Mouse (Mus musculus) kidney, adult 18-20 months (tissue): ENCODE measurements around the gene Dusp7.

Experiments
- DNase-seq: peaks from one replicate; pipeline ENCODE4 v3.0.0; 2021

Gene Dusp7

GRCm38 (mm10) chr9:106355217-106355974, 13.0 kb upstream of the Dusp7 start:
- DNase-seq = no peak

GRCm38 (mm10) chr9:106355975-106356286, 12.5 kb upstream of the Dusp7 start:
- no peak for DNase-seq

DNA sequence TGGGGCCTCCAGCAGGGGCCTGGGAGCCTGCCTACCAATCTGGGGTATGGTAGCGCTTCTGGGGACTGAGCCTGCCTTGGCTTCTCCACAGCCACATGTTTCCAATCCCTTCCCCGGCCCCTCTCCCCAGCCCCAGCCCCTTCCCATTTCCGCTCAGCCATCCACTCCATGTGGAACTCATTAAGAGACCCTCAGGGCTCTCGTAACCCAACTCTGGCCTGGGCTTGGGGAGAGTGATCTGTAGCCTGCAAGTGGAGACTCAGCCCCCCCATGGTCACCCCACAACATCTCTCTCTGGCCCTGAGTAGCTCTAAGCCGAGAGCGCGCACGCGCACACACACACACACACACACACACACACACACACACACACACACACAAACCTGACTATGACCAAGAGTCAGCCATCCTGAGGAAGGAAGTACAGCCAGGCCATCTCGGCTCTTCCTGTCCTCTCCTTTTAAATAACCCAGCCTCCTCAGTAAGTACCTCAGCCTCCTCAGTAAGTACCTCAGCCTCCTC, 12.0 kb upstream of the Dusp7 start:
- DNase-seq = no peak

- DNase-seq = no peak
Measured at GRCm38 (mm10) chr9:106357167-106357566, 11.3 kb upstream of the Dusp7 start.

DNA sequence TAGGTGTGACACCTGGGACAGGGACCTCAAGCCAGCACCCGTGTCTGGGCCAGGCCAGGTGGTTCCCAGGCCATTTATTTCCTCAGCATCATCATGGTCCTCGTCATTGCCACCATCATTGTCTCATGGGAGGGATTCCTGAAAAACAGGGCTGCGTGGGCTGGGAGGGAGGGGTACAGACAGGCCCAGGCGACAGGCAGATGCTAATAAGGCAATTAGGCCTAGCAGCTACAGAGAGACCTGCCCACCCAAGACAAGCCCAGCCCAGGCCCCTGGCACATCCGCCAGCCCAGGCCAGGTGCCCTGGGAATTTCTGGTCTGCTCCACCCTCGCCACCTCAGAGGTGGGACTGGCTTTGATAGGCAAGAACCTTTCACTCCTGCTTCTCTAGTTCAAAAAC, 9.1 kb upstream of the Dusp7 start:
- DNase-seq = no peak

GRCm38 (mm10) chr9:106361140-106361539, 7.3 kb upstream of the Dusp7 start:
- no peak for DNase-seq

GRCm38 (mm10) chr9:106365333-106365732, 3.1 kb upstream of the Dusp7 start:
- DNase-seq = no peak

DNA sequence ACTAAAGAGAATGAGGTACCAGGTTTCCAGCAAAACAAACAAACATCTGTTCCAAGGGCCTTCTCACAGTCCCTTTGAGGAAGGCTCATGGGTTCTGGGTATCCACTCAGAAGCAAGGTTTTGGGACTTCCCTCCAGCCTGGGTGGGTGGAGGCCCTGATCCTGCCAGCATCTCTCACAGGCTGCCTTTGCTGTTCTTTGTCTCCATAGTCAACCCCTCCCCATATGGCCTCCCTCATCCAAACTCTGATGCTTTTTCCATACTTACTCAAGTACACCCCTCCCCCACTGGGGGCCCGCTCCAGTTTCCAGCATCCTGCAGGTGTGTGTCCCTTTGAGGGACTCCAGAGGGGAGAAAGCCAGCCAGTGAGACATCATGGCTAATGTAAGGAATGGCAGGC, 2.2 kb upstream of the Dusp7 start:
- DNase-seq = no peak

- DNase-seq = no peak
Measured at GRCm38 (mm10) chr9:106367001-106367400, 1.4 kb upstream of the Dusp7 start.

- peak; percentile 99 for DNase-seq
Measured at GRCm38 (mm10) chr9:106367592-106368111, 780 bp upstream of the Dusp7 start.

DNA sequence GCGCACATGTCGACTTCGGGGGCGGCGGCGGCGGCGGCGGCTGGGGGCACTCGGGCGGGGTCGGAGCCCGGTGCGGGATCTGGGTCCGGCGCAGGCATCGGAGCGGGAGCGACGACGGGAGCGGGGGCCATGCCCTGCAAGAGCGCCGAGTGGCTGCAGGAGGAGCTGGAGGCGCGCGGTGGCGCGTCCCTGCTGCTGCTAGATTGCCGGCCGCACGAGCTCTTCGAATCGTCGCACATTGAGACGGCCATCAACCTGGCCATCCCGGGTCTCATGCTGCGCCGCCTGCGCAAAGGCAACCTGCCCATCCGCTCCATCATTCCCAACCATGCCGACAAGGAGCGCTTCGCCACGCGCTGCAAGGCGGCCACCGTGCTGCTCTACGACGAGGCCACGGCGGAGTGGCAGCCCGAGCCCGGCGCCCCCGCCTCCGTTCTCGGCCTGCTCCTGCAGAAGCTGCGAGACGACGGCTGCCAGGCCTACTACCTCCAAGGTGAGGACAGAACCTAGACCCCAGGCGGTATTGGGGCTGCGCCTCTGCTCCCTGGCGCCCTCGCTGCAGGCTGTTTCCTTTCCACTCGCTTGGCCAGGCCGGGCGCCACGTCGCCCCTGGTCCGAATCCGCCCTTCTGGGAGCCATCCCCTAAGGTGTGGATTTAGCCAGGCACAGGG, 534 bp downstream of the Dusp7 start:
- DNase-seq = peak; percentile 69

- peak; percentile 57 for DNase-seq
Measured at GRCm38 (mm10) chr9:106369801-106370485, 1.5 kb downstream of the Dusp7 start.

DNA sequence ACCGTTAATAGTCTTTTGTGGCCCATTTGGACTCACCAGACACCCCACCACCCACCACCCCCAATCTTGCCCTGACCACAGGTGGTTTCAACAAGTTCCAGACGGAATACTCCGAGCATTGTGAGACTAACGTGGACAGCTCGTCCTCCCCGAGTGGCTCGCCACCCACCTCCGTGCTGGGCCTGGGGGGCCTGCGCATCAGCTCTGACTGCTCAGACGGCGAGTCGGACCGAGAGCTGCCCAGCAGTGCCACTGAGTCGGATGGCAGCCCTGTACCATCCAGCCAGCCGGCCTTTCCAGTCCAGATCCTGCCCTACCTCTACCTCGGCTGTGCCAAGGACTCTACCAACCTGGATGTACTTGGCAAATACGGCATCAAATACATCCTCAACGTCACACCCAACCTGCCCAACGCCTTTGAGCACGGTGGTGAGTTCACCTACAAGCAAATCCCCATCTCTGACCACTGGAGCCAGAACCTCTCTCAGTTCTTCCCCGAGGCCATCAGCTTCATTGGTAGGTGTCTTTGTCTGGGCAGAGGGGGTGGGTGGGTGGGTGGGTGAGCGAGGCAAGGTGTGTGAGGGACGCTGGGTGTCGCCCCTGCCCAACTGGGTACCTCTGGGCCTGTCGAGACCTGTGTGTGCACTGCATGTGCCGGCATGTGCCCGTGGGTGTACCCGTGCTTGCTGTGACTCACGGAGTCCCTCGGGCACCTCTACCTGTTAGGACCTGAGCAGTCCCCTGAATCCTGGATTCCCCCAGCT, 2.4 kb downstream of the Dusp7 start:
- no peak for DNase-seq

GRCm38 (mm10) chr9:106371384-106371671, 2.9 kb downstream of the Dusp7 start:
- DNase-seq = peak; percentile 48

DNA sequence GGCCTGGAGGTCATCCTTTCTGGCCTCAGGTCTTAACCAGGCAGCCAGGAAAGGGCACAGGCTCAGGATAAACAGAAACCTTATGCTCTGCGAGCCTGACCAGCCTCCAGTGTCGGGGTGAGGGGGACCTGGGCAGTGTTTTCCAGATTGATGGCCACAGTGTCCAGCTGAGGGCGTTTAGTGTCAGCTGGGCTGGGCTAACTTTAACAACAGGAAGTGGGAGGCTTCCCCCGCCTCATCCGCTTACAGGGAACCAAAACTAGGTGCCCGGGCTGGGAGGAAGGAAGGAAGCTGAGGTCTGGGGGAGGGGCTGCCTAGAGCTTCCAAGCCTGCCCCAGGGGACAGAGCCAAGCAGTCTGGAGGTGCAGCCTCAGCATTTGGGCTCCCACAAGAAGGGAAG, 3.3 kb downstream of the Dusp7 start:
- DNase-seq = peak; percentile 86

- DNase-seq = no peak
Measured at GRCm38 (mm10) chr9:106372431-106373412, 4.3 kb downstream of the Dusp7 start.

DNA sequence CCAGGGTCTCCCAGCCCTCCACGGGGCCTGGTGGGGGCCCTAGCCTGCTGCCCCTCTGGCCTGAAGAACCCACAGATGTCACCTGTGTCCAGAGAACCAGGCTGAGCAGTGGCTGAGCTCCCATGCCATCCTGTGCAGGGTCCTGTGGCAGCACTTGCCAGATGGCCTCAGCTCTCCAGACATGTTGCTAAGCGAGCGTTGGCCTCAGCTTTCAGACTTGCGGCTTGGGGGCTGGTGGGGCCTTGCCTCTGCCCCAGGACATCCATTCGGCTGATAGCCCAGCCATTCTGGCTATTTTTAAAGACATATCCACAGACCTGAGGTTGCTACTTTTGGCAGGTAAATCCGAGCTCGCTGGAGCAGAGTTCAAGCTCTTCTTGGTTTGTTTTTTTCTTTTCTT, 5.5 kb downstream of the Dusp7 start:
- DNase-seq = no peak

DNA sequence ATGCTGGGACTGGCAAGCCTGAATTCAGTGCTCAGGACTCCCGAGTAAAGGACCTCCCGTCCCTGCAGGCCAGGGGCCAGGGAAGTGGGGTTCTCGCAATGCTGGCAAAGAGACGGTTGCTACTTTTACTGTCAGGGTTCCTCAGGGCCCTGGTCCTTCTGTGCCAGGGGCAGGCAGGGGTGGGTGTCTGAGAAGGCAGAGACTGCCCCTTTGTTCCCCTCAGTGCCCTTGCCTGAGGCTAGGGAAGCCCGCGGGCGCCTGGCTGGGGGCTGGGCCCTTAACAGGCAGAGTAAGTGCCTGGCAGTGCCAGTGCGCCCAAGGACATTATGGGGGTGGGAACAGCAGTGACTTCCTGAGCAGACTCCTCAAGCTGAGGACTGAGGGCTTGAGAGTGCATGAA, 8.8 kb downstream of the Dusp7 start:
- DNase-seq = no peak

GRCm38 (mm10) chr9:106378045-106378444, 9.6 kb downstream of the Dusp7 start:
- DNase-seq = no peak

DNA sequence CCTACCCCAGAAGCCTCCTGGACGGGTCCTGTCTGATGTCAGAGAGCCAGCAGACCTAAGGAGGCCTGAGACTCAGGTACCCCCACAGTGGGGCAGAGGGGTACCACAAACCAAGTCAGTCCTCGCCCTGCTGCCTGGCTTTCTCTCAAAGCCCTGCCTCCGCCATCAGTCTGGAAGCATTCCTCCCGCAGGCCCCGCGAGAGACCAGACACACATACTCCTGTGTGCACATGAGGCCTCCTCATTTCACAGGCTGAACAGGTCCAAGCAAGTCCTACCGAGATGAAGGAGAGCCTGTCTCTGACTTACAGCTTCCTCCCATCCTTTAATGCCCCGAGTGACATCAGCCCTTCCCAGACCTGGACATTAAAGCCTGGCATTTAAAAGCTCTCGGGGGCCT, 10.3 kb downstream of the Dusp7 start:
- no peak for DNase-seq

GRCm38 (mm10) chr9:106386181-106386864, 17.9 kb downstream of the Dusp7 start:
- DNase-seq = no peak
